13 mouse cellular contexts compared by ENCODE assay signal in genomic region chr15:102520416-102520815, GRCm38 (mm10). TPM values are rescaled to one million over a fixed set of nuclear protein-coding genes. Genes with fewer than 3 reads are reported as not detected.
DNase-seq lines count a peak whose midpoint lies in the region; ATAC-seq and TF ChIP-seq lines count a peak whose summit lies in the region.
"Had no signal": no experiment of that assay in that cellular context is flagged by ENCODE, and none has a peak within 500 bp of the region (broad histone marks: within the 10 kb centered on the region; RNA-seq: fewer than 3 reads in every experiment).

No protein-coding gene starts in this region.

- peaks cover 34% of the 10 kb centered on the region for H3K4me1 ChIP-seq in heart, embryonic 13.5 days
- H3K4me1 ChIP-seq in heart, adult 2 months (ENCODE audit: control insufficient read depth, insufficient read depth, low read length), result peaks cover 2% of the 10 kb centered on the region; the same call in 1 of the 2 replicates
- H3K4me1 ChIP-seq in megakaryocyte, embryonic 14.5 days, result peaks cover 77% of the 10 kb centered on the region
- peaks cover 16% of the 10 kb centered on the region for H3K4me1 ChIP-seq in embryonic facial prominence, embryonic 14.5 days (ENCODE audit: control insufficient read depth, insufficient read depth, low read length)

- H3K27ac ChIP-seq in heart, embryonic 13.5 days (replicated peaks), result peak overlapping the region; percentile 97; the same call in 1 of the 2 replicates
- H3K27ac ChIP-seq in heart, adult 2 months, result no peak overlapping the region
- no peak overlapping the region for H3K27ac ChIP-seq in embryonic facial prominence, embryonic 14.5 days (replicated peaks; ENCODE audit: low read depth, low read length)
- H3K27ac ChIP-seq: embryonic facial prominence, embryonic 15.5 days; neural tube, embryonic 12.5 days had no signal

- H3K9me3 ChIP-seq in heart, embryonic 13.5 days, result no peaks in the 10 kb centered on the region
- no peaks in the 10 kb centered on the region for H3K9me3 ChIP-seq in megakaryocyte, embryonic 14.5 days
- H3K9me3 ChIP-seq in embryonic facial prominence, embryonic 14.5 days (ENCODE audit: control insufficient read depth, low read length), result no peaks in the 10 kb centered on the region
- H3K9me3 ChIP-seq: embryonic facial prominence, embryonic 15.5 days; neural tube, embryonic 12.5 days had no signal

- H3K4me2 ChIP-seq in heart, embryonic 13.5 days, result peak overlapping the region; percentile 93
- no peak overlapping the region for H3K4me2 ChIP-seq in embryonic facial prominence, embryonic 14.5 days (ENCODE audit: low read depth, low read length)
- H3K4me2 ChIP-seq: embryonic facial prominence, embryonic 15.5 days; neural tube, embryonic 12.5 days had no signal

- intact Hi-C loops in heart, adult 2 months (cut with DNase I), result loop anchor here (10.0 kb wide), 1 partner anchor 136 kb away; no protein-coding TSS in a partner anchor

- H3K79me2 ChIP-seq in heart, adult 2 months (replicated peaks; ENCODE audit: control insufficient read depth, insufficient read depth, low read length), result no peaks in the 10 kb centered on the region

- no peak overlapping the region for H3K4me3 ChIP-seq in heart, embryonic 13.5 days
- no peak overlapping the region for H3K4me3 ChIP-seq in heart, adult 2 months
- peak overlapping the region; percentile 95 for H3K4me3 ChIP-seq in megakaryocyte, embryonic 14.5 days (replicated peaks)
- H3K4me3 ChIP-seq in embryonic facial prominence, embryonic 14.5 days (ENCODE audit: low read depth, low read length), result no peak overlapping the region
- H3K4me3 ChIP-seq: embryonic facial prominence, embryonic 15.5 days; neural tube, embryonic 12.5 days had no signal

- no peaks in the 10 kb centered on the region for H3K27me3 ChIP-seq in heart, embryonic 13.5 days (replicated peaks)
- H3K27me3 ChIP-seq in heart, adult 2 months (ENCODE audit: control insufficient read depth, insufficient read depth, low read length), result no peaks in the 10 kb centered on the region
- no peaks in the 10 kb centered on the region for H3K27me3 ChIP-seq in megakaryocyte, embryonic 14.5 days (replicated peaks)
- no peaks in the 10 kb centered on the region for H3K27me3 ChIP-seq in embryonic facial prominence, embryonic 14.5 days (replicated peaks; ENCODE audit: control insufficient read depth, insufficient read depth, low read length)
- H3K27me3 ChIP-seq: embryonic facial prominence, embryonic 15.5 days; neural tube, embryonic 12.5 days had no signal

- no peak for TF ChIP-seq CTCF in heart, adult 2 months (IDR thresholded peaks at IDR 0.05)

- WGBS in heart, embryonic 13.5 days, result 31% methylated on average over 4 of the region's 4 CpGs
- WGBS in heart, adult 2 months, result 25% methylated on average over 4 of the region's 4 CpGs
- 78% methylated on average over 4 of the region's 4 CpGs for WGBS in embryonic facial prominence, embryonic 14.5 days

- TF ChIP-seq EP300 in heart, adult 2 months (IDR thresholded peaks at IDR 0.05; ENCODE audit: insufficient read depth, low read depth, low read length), result no peak

- peaks cover 42% of the 10 kb centered on the region for H3K36me3 ChIP-seq in heart, embryonic 13.5 days
- no peaks in the 10 kb centered on the region for H3K36me3 ChIP-seq in heart, adult 2 months (ENCODE audit: control insufficient read depth, insufficient read depth, low read length)
- H3K36me3 ChIP-seq in megakaryocyte, embryonic 14.5 days (replicated peaks; ENCODE audit: low read length), result peaks cover 45% of the 10 kb centered on the region
- H3K36me3 ChIP-seq in embryonic facial prominence, embryonic 14.5 days (ENCODE audit: control insufficient read depth, insufficient read depth, low read length), result peaks cover 41% of the 10 kb centered on the region

- no peak for TF ChIP-seq POLR2A in heart, adult 2 months (IDR thresholded peaks at IDR 0.05; ENCODE audit: insufficient read depth, low read depth, low read length)

- no peak for DNase-seq in heart, adult 2 months
- no peak for DNase-seq in embryonic facial prominence, embryonic 14.5 days (ENCODE audit: low spot score)
- DNase-seq in frontal cortex, postnatal 14 days (ENCODE audit: low spot score in 2 of 2), result no peak
- no peak for DNase-seq in layer of hippocampus, adult 9-10 months (ENCODE audit: low spot score)
- DNase-seq: adrenal gland, postnatal 14 days; kidney, adult 18-20 months; spleen, adult 18-20 months; thymus, postnatal 14 days had no signal

- no peak for ATAC-seq in heart, embryonic 13.5 days (ENCODE audit: extremely low read depth, insufficient number of reproducible peaks, low FRiP score, low TSS enrichment)
- ATAC-seq in megakaryocyte, adult 5-6 weeks (ENCODE audit: poor library complexity, severe bottlenecking), result no peak
- no peak for ATAC-seq in embryonic facial prominence, embryonic 14.5 days (ENCODE audit: low read depth)

- H3K9ac ChIP-seq in heart, embryonic 13.5 days, result peak overlapping the region; percentile 85
- no peak overlapping the region for H3K9ac ChIP-seq in heart, adult 2 months (ENCODE audit: low read depth, low read length)
- 0 out of 2 replicates have a peak overlapping the region, but pooled peaks have one; percentile 81 for H3K9ac ChIP-seq in embryonic facial prominence, embryonic 14.5 days (ENCODE audit: low read depth, low read length)
- H3K9ac ChIP-seq: embryonic facial prominence, embryonic 15.5 days; neural tube, embryonic 12.5 days had no signal

RNA-seq across cellular contexts. Expression of gene Tarbp2, which starts 2.4 kb away (rescaled TPM):
- 94.6 and 103 TPM in 2 replicates for polyA plus RNA-seq in heart, embryonic 13.5 days (2015; fragmentation: Nextera tagmentation; extraction: Ambion mirVana)
- total RNA-seq in heart, adult 2 months (2021), result 10 to 100 TPM; 37.4 to 43.6 TPM
- 79.2 and 85.0 TPM in 2 replicates for polyA plus RNA-seq in heart, adult 2 months (2012; rRNA removed)
- 46.9 and 64.7 TPM in 2 replicates for polyA plus RNA-seq in megakaryocyte, embryonic 14.5 days (2012; ENCODE audit: insufficient read depth, low replicate concordance)
- 10.7 and 14.1 TPM in 2 replicates for total RNA-seq in megakaryocyte, adult 5-6 weeks (2015)
- 19.4 and 21.2 TPM in 2 replicates for total RNA-seq in megakaryocyte, adult 5-6 weeks (2017)
- polyA plus RNA-seq in embryonic facial prominence, embryonic 14.5 days (2014; fragmentation: Nextera tagmentation; extraction: Ambion mirVana), result 68.5 and 79.0 TPM in 2 replicates

RNA-seq across cellular contexts. Expression of gene Map3k12, which starts 3.6 kb away (rescaled TPM):
- 10.8 and 11.6 TPM in 2 replicates for polyA plus RNA-seq in heart, embryonic 13.5 days (2015; fragmentation: Nextera tagmentation; extraction: Ambion mirVana)
- 1 to 10 TPM; 2.1 to 2.4 TPM for total RNA-seq in heart, adult 2 months (2021)
- polyA plus RNA-seq in heart, adult 2 months (2012; rRNA removed), result 4.1 and 5.5 TPM in 2 replicates
- polyA plus RNA-seq in megakaryocyte, embryonic 14.5 days (2012; ENCODE audit: insufficient read depth, low replicate concordance), result 2.3 and 5.9 TPM in 2 replicates
- 0.09 and 0.27 TPM in 2 replicates for total RNA-seq in megakaryocyte, adult 5-6 weeks (2015)
- 0.33 and 0.85 TPM in 2 replicates for total RNA-seq in megakaryocyte, adult 5-6 weeks (2017)
- 13.0 and 15.8 TPM in 2 replicates for polyA plus RNA-seq in embryonic facial prominence, embryonic 14.5 days (2014; fragmentation: Nextera tagmentation; extraction: Ambion mirVana)

RNA-seq across cellular contexts. Expression of gene Npff, which starts 4.3 kb away (rescaled TPM):
- polyA plus RNA-seq in heart, embryonic 13.5 days (2015; fragmentation: Nextera tagmentation; extraction: Ambion mirVana), result 1.0 and 2.3 TPM in 2 replicates
- 1 to 10 TPM in 1 of 2 experiments, under 1 TPM in 1; 0.50 to 1.4 TPM for total RNA-seq in heart, adult 2 months (2021)
- 5.1 and 6.3 TPM in 2 replicates for polyA plus RNA-seq in heart, adult 2 months (2012; rRNA removed)
- 4.0 TPM in 1 of 2 replicates, not detected in the other for polyA plus RNA-seq in megakaryocyte, embryonic 14.5 days (2012; ENCODE audit: insufficient read depth, low replicate concordance)
- total RNA-seq in megakaryocyte, adult 5-6 weeks (2015), result 2.8 and 5.0 TPM in 2 replicates
- total RNA-seq in megakaryocyte, adult 5-6 weeks (2017), result 0.81 TPM in 1 of 2 replicates, not detected in the other
- 2.0 and 2.2 TPM in 2 replicates for polyA plus RNA-seq in embryonic facial prominence, embryonic 14.5 days (2014; fragmentation: Nextera tagmentation; extraction: Ambion mirVana)

RNA-seq across cellular contexts. Expression of gene Gm10337, which starts 16.9 kb away (rescaled TPM):
- polyA plus RNA-seq in heart, embryonic 13.5 days (2015; fragmentation: Nextera tagmentation; extraction: Ambion mirVana), result 4.2 TPM in 1 of 2 replicates, not detected in the other
- total RNA-seq in heart, adult 2 months (2021), result not detected
- polyA plus RNA-seq in heart, adult 2 months (2012; rRNA removed), result not detected in 2 replicates
- polyA plus RNA-seq in megakaryocyte, embryonic 14.5 days (2012; ENCODE audit: insufficient read depth, low replicate concordance), result not detected in 2 replicates
- not detected in 2 replicates for total RNA-seq in megakaryocyte, adult 5-6 weeks (2015)
- total RNA-seq in megakaryocyte, adult 5-6 weeks (2017), result not detected in 2 replicates
- 3.2 and 5.2 TPM in 2 replicates for polyA plus RNA-seq in embryonic facial prominence, embryonic 14.5 days (2014; fragmentation: Nextera tagmentation; extraction: Ambion mirVana)
- total RNA-seq: adrenal gland, postnatal 14 days had no signal
- polyA plus RNA-seq: neural tube, embryonic 12.5 days had no signal

RNA-seq across cellular contexts. Expression of gene Pcbp2, which starts 50.1 kb away (rescaled TPM):
- 141 and 142 TPM in 2 replicates for polyA plus RNA-seq in heart, embryonic 13.5 days (2015; fragmentation: Nextera tagmentation; extraction: Ambion mirVana)
- total RNA-seq in heart, adult 2 months (2021), result 100 to 1,000 TPM; 442 to 494 TPM
- polyA plus RNA-seq in heart, adult 2 months (2012; rRNA removed), result 384 and 453 TPM in 2 replicates
- polyA plus RNA-seq in megakaryocyte, embryonic 14.5 days (2012; ENCODE audit: insufficient read depth, low replicate concordance), result 254 and 404 TPM in 2 replicates
- total RNA-seq in megakaryocyte, adult 5-6 weeks (2015), result 705 and 801 TPM in 2 replicates
- 156 and 205 TPM in 2 replicates for total RNA-seq in megakaryocyte, adult 5-6 weeks (2017)
- polyA plus RNA-seq in embryonic facial prominence, embryonic 14.5 days (2014; fragmentation: Nextera tagmentation; extraction: Ambion mirVana), result 276 and 279 TPM in 2 replicates
